Mouse (Mus musculus) E14TG2a.4 (cell line): ENCODE data around the gene Tbca.

Experiments used
- CTCF ChIP-seq: conservative IDR thresholded peaks from 2 replicates; pipeline ENCODE4 v1.5.1; 2014; ENCODE audit warnings: low read length
- NANOG ChIP-seq: IDR thresholded peaks from 2 replicates; pipeline ENCODE4 v1.6.1; 2014; ENCODE audit warnings: borderline replicate concordance, low read length, mixed read lengths
- POU5F1 ChIP-seq: IDR thresholded peaks from 2 replicates; pipeline ENCODE4 v1.6.1; 2014; ENCODE audit warnings: low read length, borderline replicate concordance

GRCm38 (mm10) chr13:94843236-94843635 is 54.5 kb downstream of the Tbca start:
- TF ChIP-seq CTCF (no peak), NANOG (no peak), POU5F1 (no peak)
